Mouse (Mus musculus) heart, embryonic 16.5 days (tissue): ENCODE results near the gene Porcn. TPM values are rescaled to one million over a fixed set of nuclear protein-coding genes. Genes with fewer than 3 reads are reported as not detected.

Experiments
- ATAC-seq: fragments of 200-750 bp; cut with Nextera tagmentation; replicated peaks from 2 replicates; pipeline ENCODE4 v1.8.0; 2017; ENCODE audit warnings: moderate number of reproducible peaks; ENCODE audit not compliant: insufficient read depth, low FRiP score; ENCODE audit errors: extremely low read depth
- H3K27ac ChIP-seq: fragments of 300-500 bp; sonication (generic); 2 replicates; pipeline ENCODE4 v1.5.1; 2014; ENCODE audit warnings: mild to moderate bottlenecking, low read length, control low read depth, moderate library complexity
- H3K27me3 ChIP-seq: fragments of 300-500 bp; sonication (generic); 2 replicates; pipeline ENCODE4 v1.6.1; 2014; ENCODE audit warnings: low read length, mixed read lengths; ENCODE audit not compliant: control insufficient read depth, insufficient read depth
- H3K36me3 ChIP-seq: fragments of 300-500 bp; sonication (generic); 2 replicates; pipeline ENCODE4 v1.6.1; 2014; ENCODE audit not compliant: control insufficient read depth, insufficient read depth
- H3K4me1 ChIP-seq: fragments of 300-500 bp; sonication (generic); 2 replicates; pipeline ENCODE4 v1.6.1; 2014; ENCODE audit warnings: low read length, mixed read lengths; ENCODE audit not compliant: control insufficient read depth, insufficient read depth
- H3K4me2 ChIP-seq: fragments of 300-500 bp; sonication (generic); 2 replicates; pipeline ENCODE4 v1.6.1; 2014; ENCODE audit warnings: low read depth, mild to moderate bottlenecking, control low read depth, low read length
- H3K4me3 ChIP-seq: fragments of 300-500 bp; sonication (generic); 2 replicates; pipeline ENCODE4 v1.5.1; 2014; ENCODE audit warnings: mild to moderate bottlenecking, control low read depth, low read length
- H3K9ac ChIP-seq: fragments of 300-500 bp; sonication (generic); 2 replicates; pipeline ENCODE4 v1.6.1; 2014; ENCODE audit warnings: low read length, control low read depth
- H3K9me3 ChIP-seq: fragments of 300-500 bp; sonication (generic); replicated peaks from 2 replicates; pipeline ENCODE4 v1.6.1; 2016; ENCODE audit warnings: low read length; ENCODE audit not compliant: control insufficient read depth
- WGBS: fragments of 180-500 bp; shearing (Covaris S2); extraction: QIAGEN DNeasy Blood & Tissue Kit; methylation state at CpG from one replicate; pipeline ENCODE4 v1.1.7; 2014; 5-methylcytosine and 5-hydroxymethylcytosine counted together
- polyA plus RNA-seq: library from polyadenylated mRNA; unstranded; fragments of >200 nt; fragmentation: Nextera tagmentation; extraction: Ambion mirVana; gene quantifications from 2 replicates; pipeline ENCODE4 v1.2.1, GENCODE M21; 2015

Porcn gene
- polyA plus RNA-seq, 1 experiment from 2014 or later = 4.3 TPM

DNA sequence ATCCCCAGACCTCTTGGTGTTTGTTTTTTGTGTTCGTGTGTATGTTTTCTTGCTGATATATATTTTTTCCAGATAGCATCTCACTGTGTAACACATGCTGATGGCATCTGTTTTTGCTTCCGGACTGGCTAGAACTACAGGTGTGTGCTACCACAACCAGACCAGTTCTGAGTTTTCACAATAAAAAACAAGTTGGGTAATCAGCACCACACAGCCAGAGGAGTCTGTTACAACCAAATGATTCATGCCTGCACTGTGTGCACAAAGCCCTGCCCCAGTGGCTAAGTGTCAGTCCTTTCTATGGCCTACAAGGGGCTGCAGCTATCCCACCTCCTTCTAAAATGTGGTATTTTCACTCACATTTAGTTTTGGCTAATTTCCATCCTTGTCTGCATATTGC lies 30.4 kb upstream of the Porcn start:
- Histone ChIP-seq H3K4me3 (no peak overlapping the region), H3K36me3 (no peaks in the 10 kb centered on the region), H3K27ac (no peak overlapping the region), H3K4me2 (no peak overlapping the region), H3K4me1 (no peaks in the 10 kb centered on the region), H3K9ac (no peak overlapping the region), H3K27me3 (no peaks in the 10 kb centered on the region), H3K9me3 (no peaks in the 10 kb centered on the region)
- 85% methylated on average over 2 of the region's 2 CpGs for WGBS
- ATAC-seq = no peak

DNA sequence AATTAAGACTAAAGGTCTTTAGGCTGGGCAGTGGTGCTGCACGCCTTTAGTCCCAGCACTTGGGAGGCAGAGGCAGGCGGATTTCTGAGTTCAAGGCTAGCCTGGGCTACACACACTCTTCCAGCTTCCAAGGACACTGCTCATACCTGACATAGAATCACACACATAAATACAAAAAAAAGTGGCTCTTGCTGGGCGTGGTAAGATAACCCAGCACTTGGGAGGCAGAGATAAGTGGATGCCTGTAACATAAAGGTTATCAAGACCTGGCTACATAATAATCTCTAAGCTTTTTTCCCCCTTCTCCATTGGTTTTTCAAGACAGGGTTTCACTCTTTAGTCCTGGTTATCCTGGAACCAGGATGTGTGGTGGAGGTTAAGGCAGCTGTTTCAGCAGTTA lies 27.3 kb upstream of the Porcn start:
- Histone ChIP-seq H3K36me3 (no peaks in the 10 kb centered on the region), H3K4me1 (no peaks in the 10 kb centered on the region), H3K4me3 (no peak overlapping the region), H3K27ac (no peak overlapping the region), H3K9me3 (no peaks in the 10 kb centered on the region), H3K27me3 (no peaks in the 10 kb centered on the region), H3K9ac (no peak overlapping the region), H3K4me2 (no peak overlapping the region)
- 72% methylated on average over 3 of the region's 3 CpGs for WGBS
- no peak for ATAC-seq

DNA sequence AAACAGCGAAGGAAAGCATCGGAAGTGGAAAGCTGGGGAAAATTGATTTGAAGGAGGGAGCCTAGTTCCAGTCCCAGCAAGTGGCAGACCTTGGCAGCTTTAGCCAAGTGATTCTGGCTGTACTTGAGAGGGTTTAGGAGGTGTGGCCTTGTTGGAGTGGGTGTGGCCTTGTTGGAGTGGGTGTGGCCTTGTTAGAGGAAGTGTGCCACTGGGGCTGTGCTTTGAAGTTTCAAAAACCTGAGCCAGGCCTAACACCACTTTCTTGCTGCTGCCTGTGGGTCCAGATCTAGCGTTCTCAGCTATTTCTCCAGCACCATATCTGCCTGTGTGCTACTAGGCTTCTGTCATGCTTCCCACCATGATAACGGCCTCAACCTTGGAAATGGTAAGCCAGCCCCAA lies 23.9 kb upstream of the Porcn start:
- no peak for ATAC-seq
- Histone ChIP-seq H3K36me3 (no peaks in the 10 kb centered on the region), H3K4me3 (no peak overlapping the region), H3K27ac (no peak overlapping the region), H3K9me3 (no peaks in the 10 kb centered on the region), H3K9ac (no peak overlapping the region), H3K4me2 (no peak overlapping the region), H3K4me1 (no peaks in the 10 kb centered on the region), H3K27me3 (no peaks in the 10 kb centered on the region)
- 66% methylated on average over 4 of the region's 4 CpGs for WGBS

DNA sequence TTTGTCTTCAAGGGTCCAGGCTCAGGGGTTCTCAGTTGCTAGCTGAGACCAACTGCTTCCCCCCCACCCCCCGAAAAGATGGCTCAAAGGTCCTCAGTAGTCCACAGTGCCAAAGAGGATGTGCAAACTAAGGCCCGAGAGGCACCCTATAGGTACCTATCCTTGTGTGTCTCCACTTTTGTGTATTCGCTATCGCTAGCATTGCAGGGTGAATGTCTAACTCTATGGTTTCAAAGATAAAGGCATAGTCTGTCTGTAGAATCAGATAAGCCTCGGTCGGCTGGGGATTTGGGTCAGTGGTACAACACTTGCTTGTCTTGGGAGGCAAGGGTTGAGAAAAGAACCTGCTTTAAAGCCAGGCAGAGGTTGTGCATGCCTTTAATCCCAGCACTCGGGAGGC lies 17.1 kb upstream of the Porcn start:
- no peaks in the 10 kb centered on the region for H3K27me3 ChIP-seq
- H3K36me3 ChIP-seq = no peaks in the 10 kb centered on the region
- no peak overlapping the region for H3K9ac ChIP-seq
- no peaks in the 10 kb centered on the region for H3K9me3 ChIP-seq
- no peak overlapping the region for H3K4me3 ChIP-seq
- H3K4me1 ChIP-seq = no peaks in the 10 kb centered on the region
- no peak for ATAC-seq
- H3K4me2 ChIP-seq = no peak overlapping the region
- H3K27ac ChIP-seq = no peak overlapping the region
- WGBS = 73% methylated on average over 7 of the region's 7 CpGs

DNA sequence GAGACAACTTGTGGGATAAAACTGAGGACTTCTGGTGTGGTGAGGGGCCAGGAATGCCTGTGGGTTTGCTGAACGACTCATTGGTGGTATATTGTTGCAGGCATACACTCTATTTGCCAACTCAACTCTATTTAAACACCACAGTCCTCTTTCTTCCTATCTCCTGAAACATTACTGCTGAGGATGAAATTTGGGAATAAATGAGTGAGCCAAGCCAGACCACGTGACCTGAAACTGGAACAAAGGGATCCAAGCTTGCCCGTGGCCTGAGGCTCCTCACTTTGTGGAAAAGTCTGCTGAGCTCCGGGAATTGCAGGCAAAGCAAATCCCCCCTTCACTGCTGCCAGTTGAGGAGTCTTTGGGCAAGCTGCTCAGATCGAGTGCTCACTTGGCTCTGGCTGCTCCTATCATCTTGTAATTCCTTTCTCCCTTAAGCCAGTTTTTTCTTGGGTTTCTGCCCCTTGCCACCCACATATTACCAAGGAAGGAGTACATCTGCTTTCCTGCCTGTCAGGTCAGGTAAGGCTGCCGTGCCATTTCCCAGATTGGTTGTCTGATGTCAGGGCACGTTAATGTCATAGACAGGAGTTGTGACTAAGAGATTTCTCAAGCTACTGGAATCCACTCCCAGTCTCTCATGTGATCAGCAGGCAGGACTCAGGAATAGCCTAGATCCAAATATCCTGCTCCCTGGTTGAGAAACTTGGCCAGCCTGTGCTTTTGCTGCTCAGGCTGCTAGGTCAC lies 16.5 kb upstream of the Porcn start:
- 56% methylated on average over 7 of the region's 7 CpGs for WGBS
- ATAC-seq = no peak
- Histone ChIP-seq H3K36me3 (no peaks in the 10 kb centered on the region), H3K4me3 (no peak overlapping the region), H3K27ac (no peak overlapping the region), H3K4me1 (no peaks in the 10 kb centered on the region), H3K27me3 (no peaks in the 10 kb centered on the region), H3K9me3 (no peaks in the 10 kb centered on the region), H3K4me2 (no peak overlapping the region), H3K9ac (no peak overlapping the region)

DNA sequence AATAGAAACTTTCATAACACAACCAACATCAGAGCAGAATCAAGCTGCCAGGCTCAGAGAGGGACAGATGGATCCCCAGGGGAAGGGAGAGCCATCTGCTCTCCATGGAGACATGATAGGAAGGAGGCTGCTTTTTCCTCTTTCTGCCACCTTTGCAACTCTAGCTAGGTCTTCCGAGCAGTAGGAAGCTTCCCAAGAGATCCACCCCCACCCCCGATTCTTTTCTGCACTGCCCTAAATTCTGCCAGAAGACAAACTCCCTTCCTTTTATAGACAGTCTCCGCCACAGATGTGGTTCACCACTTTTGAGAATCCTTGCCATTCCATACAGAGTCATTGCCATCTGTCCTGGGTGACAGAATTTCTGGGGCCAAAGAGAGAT lies 16.0 kb upstream of the Porcn start:
- H3K9me3 ChIP-seq = no peaks in the 10 kb centered on the region
- H3K27me3 ChIP-seq = no peaks in the 10 kb centered on the region
- no peak overlapping the region for H3K9ac ChIP-seq
- ATAC-seq = no peak
- no peak overlapping the region for H3K4me2 ChIP-seq
- no peak overlapping the region for H3K27ac ChIP-seq
- H3K4me1 ChIP-seq = no peaks in the 10 kb centered on the region
- WGBS = 58% methylated on average over 3 of the region's 3 CpGs
- no peaks in the 10 kb centered on the region for H3K36me3 ChIP-seq
- no peak overlapping the region for H3K4me3 ChIP-seq

DNA sequence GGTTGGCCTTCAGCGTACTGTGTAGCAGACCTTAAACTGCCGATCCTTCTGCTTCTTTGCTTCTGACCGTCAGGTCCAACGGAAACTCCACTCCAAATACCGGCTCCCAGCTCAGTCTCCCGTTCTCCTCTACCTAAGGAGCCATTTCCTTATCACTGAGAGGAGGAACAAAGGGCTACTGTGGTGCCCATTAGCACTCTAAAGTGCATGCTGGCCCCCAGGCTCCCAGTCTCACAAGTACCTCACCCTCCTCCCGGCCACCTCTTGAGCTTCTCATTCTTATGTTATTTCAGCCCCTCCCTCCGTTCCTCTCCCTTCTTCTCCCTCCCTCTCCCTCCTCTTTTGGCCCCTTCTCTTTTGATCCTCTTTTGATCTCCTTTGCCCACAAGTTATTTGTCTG lies 13.3 kb upstream of the Porcn start:
- no peaks in the 10 kb centered on the region for H3K27me3 ChIP-seq
- H3K27ac ChIP-seq = no peak overlapping the region
- no peaks in the 10 kb centered on the region; the same call in 1 of the 2 replicates for H3K9me3 ChIP-seq
- no peak overlapping the region for H3K4me2 ChIP-seq
- no peak overlapping the region for H3K9ac ChIP-seq
- H3K36me3 ChIP-seq = no peaks in the 10 kb centered on the region
- no peak for ATAC-seq
- no peaks in the 10 kb centered on the region for H3K4me1 ChIP-seq
- no peak overlapping the region for H3K4me3 ChIP-seq
- WGBS = 26% methylated on average over 8 of the region's 8 CpGs

DNA sequence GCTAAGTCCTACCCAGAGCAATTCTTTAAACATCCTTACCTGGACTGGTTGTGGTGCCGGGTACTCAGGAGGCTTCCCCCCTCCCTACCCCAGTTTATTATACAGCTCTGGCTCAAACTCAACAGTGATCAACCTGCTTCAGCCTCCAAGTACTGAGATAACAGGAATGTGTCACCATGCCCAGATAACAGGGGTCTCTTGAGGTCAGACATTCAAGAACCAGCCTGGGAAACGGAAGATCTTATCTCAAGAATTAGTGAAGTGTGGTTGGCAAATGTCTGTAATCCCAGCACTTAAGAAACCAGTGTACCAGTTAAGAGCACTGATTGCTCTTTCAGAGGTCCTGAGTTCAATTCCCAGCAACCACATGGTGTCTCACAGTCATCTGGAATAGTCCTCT lies 11.8 kb upstream of the Porcn start:
- Histone ChIP-seq H3K27me3 (no peaks in the 10 kb centered on the region), H3K9me3 (no peaks in the 10 kb centered on the region; the same call in 1 of the 2 replicates), H3K9ac (no peak overlapping the region), H3K4me1 (no peaks in the 10 kb centered on the region), H3K4me3 (no peak overlapping the region), H3K27ac (no peak overlapping the region), H3K4me2 (no peak overlapping the region), H3K36me3 (no peaks in the 10 kb centered on the region)
- no peak for ATAC-seq
- WGBS = 33% methylated on average over 2 of the region's 2 CpGs

DNA sequence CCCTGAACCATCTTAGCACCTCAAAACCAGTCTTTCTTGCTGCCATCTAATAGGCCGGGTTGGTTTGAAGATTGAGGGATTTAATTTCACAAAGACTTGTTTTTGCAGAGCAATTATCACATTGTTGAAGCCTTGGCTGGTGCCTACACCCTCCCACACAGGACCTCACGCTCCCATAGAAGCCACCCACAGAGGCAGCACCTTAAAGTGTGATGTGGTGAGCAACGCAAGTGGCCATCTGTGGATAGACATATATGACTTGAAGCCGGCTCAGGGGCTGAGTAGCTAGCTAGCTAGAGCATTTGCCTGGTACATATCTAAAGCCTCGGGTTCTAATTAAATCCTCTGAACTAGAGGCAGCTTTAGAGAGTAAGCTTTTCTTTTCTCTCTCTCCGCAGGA lies 11.1 kb upstream of the Porcn start:
- Histone ChIP-seq H3K4me1 (no peaks in the 10 kb centered on the region), H3K4me2 (no peak overlapping the region), H3K27ac (no peak overlapping the region), H3K4me3 (no peak overlapping the region), H3K9ac (no peak overlapping the region), H3K27me3 (no peaks in the 10 kb centered on the region), H3K9me3 (no peaks in the 10 kb centered on the region; the same call in 1 of the 2 replicates), H3K36me3 (no peaks in the 10 kb centered on the region)
- no peak for ATAC-seq
- WGBS = 36% methylated on average over 6 of the region's 6 CpGs
